Mouse (Mus musculus) hindlimb bud, embryonic 11.5 days (tissue): ENCODE measurements at regions not wholly inside any gene's neighbourhood (a gene's known extent, or its start where the extent isn't known, plus 50 kb on each side); places are given as distances from the start of the nearest gene placed in this dataset.

Experiments used
- DNase-seq: peaks from one replicate; pipeline ENCODE4 v3.0.0-alpha.2; 2012; ENCODE audit warnings: low read depth, low spot score; ENCODE audit errors: extremely low spot score

DNA sequence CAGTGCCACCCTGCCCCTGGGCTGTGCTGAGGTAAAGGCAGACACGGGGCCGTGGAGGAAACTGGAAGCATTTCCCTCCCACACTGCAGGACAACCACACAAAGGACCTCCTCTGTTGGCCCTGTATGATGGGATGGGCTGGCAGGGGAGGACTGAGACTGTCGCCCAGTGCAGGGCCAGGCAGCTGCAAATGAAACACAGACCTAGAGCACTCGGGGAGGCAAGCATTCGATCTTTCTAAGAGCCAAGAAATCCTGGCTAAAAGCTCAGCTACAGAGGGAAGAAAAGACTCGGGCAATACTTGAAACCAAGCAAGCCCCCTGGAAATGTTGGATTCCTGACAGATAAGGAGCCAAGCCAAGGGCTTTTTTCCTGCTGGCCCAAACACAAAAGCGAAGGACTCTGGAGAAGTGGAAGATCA lies 82.5 kb upstream of the Sertad2 start:
- DNase-seq = no peak

DNA sequence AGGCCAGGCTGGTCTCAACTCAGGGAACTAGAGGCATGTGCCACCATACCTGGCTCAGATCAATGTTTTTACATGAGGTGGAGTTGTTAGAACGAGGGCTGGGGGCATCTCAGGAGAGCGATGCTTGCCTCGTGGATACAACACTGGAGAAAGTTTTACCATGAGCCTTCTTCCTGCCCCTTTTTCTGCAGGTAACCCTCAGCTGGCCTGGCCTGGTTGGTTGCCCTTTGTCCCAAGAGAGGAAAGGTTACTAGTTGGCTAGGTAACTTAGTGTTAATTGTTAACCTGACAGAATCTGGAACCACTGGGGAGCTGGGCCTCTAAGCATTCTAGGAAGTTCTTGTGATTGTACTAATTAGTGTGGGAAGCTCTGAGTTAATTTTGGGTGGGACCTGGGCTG lies 81.0 kb upstream of the Sertad2 start:
- DNase-seq = no peak

DNA sequence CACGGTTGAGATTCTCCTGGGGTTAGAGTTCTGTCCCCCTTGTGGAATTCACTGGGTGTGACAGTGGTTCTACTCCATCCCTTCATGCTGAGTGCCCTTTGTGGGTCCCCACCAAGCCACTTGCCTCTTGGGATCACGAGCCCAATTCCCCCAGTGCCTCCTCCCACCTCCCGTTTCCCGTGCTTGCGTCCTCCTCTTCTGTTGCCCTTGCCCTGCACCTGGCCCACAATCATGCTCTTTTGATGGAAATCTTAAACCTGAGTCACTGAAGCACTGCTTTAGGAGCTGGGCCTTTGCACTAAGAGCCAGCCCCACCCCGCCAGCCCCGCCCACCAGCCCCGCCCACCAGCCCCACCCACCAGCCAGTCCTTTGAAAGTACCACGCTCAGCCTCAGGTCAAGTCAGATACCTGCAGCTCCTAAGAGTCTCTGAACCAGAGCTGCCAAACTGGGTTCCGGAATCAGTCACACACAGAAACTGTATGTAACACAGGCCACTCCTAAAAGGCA lies 79.8 kb upstream of the Sertad2 start:
- no peak for DNase-seq

DNA sequence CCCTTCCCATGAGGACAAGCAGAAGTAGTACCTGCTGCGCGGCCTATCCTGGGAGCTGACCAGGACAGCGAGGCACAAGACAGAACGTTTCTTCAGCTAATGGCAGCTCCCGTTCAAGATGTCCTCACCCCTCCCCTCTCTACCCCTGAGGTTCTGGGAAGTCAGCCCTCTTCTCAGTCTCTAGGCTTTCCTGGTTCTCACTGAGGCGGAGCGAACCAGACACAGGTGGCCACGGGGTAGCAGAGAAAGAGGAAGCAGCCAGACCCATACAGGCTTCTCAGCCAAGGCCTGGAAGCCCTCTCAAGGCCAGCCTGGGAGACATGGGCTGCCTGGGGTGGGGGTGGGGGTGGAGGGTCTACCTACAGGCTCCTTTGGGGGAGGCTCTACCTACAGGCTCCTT lies 78.5 kb upstream of the Sertad2 start:
- no peak for DNase-seq

DNA sequence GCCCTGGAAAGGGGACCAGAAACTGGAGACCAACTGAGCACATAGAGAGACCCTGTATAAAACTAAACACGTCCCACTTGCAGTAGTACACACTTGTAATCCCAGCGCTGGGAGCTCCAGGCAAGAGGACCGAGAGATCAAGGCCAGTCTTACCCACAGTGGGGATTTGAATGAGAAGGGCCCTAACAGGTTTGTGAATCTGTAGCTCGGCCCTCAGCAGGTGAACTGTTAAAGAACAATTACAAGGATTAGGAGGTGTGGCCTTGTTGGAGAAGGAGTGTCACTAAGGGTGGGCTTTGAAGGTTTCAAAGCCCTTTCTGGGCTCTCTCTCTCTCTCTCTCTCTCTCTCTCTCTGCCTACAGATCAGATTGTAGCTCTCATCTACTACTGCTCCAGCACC lies 76.5 kb upstream of the Sertad2 start:
- no peak for DNase-seq

DNA sequence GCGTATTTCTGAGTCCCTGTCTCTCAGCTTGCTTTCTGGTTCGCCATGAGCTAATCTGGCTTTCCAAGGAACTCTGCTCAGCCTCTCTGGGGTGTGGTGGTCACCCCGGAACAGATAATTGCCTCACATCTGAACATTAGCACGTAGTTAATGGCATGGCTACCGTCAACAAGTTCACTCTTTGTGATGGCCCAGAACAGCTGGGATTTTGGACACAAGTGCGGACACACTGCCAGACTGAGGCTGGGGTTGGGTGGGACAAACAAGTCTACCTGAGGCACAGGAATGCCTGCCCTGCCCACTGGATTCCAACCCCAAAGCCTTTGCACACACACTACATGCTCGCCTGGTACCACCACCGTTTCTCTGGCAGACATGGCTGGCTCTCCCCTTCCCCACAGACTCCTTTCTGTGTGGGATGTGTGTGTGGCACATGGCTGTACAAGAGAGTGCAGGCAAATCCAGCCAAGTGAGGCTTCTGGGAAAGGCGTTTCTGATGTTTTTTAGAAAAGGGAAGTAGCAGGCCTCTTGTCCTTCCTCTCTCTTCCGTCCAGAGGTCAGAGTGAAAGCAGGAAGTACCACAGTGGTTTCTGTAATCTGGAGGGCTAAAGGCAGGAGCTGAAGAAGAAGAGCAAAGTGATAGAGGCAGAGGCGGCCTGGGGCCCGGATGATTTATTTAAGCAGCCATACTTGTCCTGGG lies 74.6 kb upstream of the Sertad2 start:
- DNase-seq = no peak

DNA sequence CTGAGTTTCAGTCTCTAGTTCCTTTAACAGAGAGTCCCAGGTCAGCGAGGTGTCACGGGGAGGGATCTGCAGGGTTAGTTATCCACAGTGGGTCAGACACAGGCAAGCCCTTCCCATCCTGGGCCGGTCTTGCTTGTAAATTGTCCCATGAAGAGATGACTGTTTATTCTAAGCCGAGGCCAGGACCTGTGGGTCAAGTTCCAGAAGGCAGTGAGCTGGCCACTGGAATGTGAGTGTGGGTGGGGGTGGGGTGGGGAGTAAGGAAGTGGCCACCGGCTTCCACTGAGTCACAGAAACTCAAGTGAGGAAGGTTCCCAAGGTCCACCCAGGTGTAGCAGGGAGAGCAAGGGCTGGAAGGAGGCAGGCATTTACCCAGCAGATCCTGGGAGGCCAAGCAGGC lies 73.7 kb upstream of the Sertad2 start:
- no peak for DNase-seq

DNA sequence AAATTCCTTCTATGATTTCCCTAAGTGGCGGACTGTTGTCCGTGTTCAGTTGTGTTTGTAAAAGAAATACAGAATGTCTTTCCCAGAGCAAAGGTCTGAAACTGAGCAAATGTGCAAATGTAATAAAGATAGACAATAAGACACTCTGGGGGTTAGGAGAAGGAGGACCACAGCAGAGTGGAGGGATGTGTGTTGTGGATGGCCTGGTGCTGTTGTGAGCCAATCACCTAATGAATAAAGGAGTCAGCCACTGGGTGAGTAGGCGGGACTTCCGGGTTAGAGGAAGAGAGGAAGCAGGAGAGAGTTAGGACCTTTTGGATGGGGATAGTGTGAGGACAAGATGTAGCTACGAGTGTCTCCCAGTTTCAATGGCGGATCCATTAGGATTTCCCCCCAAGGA lies 72.7 kb upstream of the Sertad2 start:
- DNase-seq = no peak

DNA sequence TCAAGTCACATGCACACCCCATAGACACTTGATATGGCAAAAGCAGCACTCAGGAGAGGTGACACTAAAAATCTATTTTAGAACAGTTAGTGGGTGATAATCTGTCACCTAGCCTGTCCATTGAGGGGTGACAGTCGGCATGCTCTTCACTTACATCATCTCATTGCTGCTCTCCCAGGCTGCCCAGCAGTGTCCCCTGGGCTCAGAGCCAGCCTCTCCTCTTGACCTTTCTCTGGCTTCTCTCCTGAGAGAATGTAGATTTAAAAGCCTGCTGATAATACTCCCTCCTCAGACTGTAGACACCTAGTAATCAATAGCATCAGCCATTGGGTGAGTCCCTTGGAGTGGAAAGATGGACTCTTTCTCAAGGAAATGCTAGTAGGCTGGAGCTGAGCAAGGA lies 70.7 kb upstream of the Sertad2 start:
- no peak for DNase-seq

DNA sequence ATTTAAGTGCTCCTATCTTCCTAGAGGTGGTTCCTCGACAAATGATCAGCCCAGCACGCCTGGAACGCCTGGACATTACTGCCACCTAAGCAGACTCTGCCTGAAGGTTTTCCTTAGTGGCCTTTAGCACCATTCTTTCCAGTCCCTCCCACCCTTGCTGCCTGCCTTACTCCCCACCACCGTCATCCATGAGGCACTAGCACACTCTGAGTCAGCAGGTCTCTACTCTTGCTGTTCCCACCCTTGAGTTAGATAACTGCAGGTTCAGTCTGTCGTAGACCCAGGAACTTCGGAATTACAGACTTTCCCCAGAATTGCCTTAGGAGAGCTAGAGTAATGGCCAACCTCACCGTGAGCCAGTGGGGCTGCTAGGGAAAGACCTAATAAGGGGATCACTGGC lies 67.4 kb upstream of the Sertad2 start:
- no peak for DNase-seq

DNA sequence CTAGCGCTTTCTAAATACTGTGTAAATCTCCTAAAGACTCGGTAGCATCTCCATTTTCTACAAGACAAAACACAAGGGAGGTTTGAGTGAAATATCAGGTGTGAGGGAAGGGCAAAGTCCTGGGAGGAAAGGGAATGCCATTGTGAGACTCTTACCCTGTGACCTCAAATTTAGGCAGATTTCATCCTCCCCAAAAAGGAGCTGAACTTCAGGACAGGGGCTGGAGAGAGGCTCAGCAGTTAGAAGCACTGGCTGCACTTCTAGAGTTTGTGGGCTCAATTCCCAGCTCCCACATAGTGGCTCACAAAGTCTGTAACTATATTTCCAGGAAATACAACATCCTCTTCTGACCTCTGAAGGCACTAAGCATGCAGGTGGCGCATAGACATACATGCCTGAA lies 66.6 kb upstream of the Sertad2 start:
- DNase-seq = no peak

DNA sequence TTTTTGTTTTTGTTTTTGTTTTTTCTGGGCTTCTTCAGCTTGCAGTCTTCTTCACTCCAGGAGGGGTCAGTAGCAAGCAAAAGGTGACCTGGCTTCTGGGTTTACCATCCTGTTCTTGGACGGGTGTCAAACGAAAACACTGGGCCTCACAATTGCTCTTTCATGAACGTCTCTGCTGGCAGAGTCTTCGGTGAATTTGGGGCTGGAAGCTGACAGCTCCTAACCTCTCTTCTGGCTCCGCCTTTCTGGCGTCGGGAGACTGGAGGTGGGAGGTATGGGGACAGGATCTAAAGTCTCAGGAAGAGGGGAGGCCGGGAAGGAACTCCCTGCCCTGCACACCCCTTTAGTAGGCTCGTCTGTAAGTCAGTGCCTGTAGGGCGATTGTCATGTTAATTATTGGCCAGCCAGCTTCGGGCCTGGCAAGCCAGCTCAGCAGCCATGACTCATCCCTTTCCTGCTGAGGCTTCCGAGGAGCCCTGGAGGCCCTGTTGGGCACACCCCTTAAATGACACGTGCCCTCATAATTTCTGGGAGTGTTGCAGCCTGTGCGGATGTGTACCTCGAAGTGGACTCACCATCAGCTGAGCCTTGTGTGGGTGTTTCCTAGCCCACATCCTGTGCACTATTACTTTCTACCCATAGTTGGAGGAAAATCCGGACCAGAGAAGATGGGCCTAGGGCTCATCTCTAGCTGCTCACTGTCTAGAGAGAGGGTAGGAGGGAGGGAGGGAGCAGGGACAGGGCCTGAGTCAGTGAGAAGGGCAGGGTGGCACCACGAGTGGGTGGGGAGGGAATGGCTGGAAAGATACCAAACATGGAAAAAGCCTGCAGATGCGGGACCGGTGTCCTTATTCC lies 65.6 kb upstream of the Sertad2 start:
- no peak for DNase-seq

DNA sequence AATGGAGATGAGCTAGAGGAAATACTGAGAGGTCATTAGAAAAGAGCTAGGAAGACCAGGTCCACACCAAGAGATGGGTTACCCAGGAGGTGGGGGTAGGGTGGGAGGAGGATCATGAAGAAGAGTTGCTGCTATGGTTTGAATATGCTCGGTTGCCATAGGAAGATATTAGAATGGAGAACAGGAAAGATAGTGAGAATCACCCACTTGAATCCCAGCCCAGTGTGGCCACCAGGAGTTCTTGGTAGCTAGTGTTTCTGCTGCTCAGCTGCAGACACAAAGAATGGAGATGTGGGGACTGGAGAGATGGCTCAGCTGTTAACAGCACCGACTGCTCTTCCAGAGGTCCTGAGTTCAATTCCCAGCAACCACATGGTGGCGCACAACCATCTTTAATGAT lies 62.4 kb upstream of the Sertad2 start:
- DNase-seq = no peak

DNA sequence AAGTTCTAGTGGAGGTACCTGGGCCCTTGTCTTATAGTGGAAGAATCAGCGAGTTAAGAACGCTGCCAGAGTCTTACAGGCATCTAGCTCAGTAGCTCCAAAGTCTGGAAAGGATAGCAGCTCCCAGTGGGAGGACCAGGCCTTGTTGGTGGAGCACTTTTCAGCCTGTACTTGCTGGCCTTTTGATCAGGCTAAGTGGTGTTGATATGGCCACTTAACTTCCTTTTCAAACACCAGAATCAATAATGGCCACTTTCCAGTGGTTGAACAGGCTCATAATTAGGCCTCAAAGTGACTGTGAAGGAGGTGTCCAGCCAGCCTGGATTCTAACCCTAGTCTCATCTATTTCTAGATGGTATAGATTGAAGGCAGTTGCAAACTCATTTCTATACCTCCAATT lies 57.7 kb upstream of the Sertad2 start:
- no peak for DNase-seq
